Mouse (Mus musculus) left cerebral cortex, adult 2 months (tissue): ENCODE data around the gene Vangl1. TPM values are rescaled to one million over a fixed set of nuclear protein-coding genes. Genes with fewer than 3 reads are reported as not detected.

ENCODE experiments used
- DNase-seq, 2 experiments: peaks; one replicate each; pipeline ENCODE4 v3.0.0; 2021 to 2022; ENCODE audit warnings: low spot score in 2 of 2, mixed read lengths in 1 of 2; ENCODE audit errors: extremely low spot score in 1 of 2
- H3K27ac ChIP-seq: fragments of 200-600 bp; 2 replicates; pipeline ENCODE4 v1.8.1; 2022
- H3K4me3 ChIP-seq: fragments of 200-600 bp; 2 replicates; pipeline ENCODE4 v1.8.1; 2022
- CTCF ChIP-seq: fragments of 200-600 bp; IDR thresholded peaks from 2 replicates; pipeline ENCODE4 v1.8.1; 2022; ENCODE audit warnings: antibody characterized with exemption, mild to moderate bottlenecking, moderate library complexity
- intact Hi-C: fragments of 180-260 bp; cut with DNase I; formaldehyde crosslinking; loops from one replicate; pipeline ENCODE4 v1.15.1; 2025
- total RNA-seq, 2 experiments: library from RNA; stranded (reverse); gene quantifications; 2 replicates each; pipeline ENCODE4 v1.2.3; 2021

Gene Vangl1
- total RNA-seq, 2 experiments from 2014 or later, result 4.4 to 6.7 TPM

DNA sequence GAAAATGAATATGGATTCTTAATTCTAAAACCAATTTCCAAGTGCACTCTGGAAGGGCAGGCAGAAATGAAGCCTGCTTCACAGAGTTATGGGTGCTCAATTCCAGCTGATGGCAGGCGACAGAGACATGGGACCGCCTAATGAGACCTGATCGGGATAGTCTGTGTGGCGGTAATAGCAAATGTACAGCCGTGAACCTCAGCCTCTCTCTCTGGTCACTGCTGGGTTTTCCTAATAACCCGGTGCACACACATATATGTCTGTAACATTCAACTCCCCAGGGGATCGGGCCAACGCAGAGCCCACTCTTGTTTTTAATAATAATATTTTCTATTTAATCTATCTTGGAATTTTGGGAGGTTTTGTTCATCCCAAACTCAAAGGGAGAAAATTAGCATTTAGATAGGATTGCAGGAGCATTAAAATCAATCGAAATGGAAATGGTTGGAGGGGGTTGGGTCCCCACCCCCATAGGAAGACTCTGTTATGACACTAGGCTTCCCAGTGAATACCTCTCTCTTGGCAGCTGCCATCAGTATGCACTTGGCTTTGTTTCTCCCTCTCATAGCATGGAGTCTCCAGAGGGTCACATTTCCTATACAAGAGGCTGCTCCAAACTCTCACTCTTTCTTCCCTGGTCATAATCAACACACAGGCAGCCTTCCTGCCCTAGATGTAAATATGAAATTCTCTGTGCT is 72.7 kb downstream of the Vangl1 start:
- Histone ChIP-seq H3K4me3 (no peak overlapping the region), H3K27ac (no peak overlapping the region)
- intact Hi-C loops, result no loop called here
- no peak for DNase-seq
- TF ChIP-seq CTCF, result no peak

DNA sequence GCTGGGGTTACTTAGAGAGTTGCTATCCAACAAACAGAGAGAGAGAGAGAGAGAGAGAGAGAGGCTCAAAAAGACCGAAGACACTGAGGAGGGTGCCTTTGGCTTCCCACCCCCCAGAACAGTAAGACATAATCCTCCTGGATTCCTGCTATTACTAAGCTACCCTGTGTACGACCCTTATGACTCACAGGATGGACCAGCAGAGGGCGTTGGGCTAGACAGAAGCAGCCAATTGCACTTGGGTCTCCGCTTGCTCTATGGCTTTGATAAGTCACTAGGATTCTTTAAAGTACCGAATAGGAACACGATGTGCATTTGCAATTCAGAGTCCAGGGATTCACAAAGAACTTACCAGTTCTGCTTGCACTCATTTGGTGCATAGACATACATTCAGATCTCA is 74.0 kb downstream of the Vangl1 start:
- no peak for DNase-seq
- no peak; the same call in 1 of the 2 replicates for TF ChIP-seq CTCF
- Histone ChIP-seq H3K27ac (no peak overlapping the region), H3K4me3 (no peak overlapping the region)
- intact Hi-C loops, result no loop called here

DNA sequence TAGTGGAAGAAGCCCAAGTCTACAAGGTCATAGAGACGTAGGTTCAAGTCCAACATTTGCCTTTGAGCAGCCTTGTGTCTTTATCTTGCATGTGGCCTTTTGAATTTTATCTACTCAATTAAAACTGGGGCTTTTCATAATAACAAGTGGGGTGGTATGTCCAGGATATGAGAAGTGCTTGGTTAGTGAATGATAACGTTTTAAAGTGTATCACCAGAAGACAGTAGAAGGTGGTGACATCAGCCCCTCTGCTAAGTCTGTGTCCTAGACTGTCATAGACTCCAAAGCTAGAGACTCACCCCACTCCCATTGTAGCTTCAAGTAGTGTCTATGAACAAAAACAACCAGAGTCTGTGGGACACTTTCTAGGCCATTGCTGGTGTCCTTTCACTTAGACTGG is 76.3 kb downstream of the Vangl1 start:
- H3K4me3 ChIP-seq, result no peak overlapping the region
- H3K27ac ChIP-seq, result no peak overlapping the region
- intact Hi-C loops, result no loop called here
- TF ChIP-seq CTCF, result no peak
- DNase-seq, result no peak

DNA sequence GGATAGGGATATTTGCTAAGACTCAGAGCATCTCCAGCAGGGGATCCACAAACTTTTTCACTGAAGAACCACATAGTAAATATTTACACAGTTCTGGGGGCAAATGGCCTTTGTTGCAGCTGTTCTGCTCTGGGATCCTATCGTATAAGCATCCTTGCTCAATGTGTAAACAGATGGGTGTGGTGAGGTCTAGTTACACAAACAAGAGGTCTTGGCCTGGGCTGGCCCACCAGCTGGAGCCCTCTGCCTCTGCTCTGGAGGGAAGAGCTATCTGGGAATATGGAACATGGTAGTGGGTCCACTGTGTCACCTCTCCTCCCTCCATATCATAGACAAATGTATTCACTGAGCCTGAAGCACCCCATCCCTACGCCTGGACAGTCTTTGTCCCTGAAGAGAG is 77.4 kb downstream of the Vangl1 start:
- DNase-seq, result no peak
- no peak for TF ChIP-seq CTCF
- Histone ChIP-seq H3K27ac (no peak overlapping the region), H3K4me3 (no peak overlapping the region)
- intact Hi-C loops, result no loop called here

DNA sequence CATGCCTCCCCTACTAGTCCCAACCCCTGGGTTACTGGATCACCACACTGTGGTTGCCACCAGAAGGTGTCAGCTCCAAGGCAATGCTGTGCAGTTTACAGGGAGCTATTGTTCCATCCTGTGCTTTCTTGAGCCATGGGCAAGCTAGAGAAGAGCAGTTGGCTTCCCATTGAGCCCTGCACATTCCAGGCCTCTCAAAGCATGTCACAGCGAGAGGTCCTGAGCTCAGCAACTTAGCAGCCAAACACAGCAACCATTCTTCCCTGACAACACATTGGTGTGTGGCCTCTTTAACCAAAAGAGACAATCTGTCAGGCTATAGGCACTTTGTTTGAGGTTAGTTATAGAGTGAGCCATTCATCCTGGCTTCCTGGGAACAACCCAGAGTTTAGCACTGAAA is 78.9 kb downstream of the Vangl1 start:
- intact Hi-C loops, result no loop called here
- Histone ChIP-seq H3K27ac (no peak overlapping the region), H3K4me3 (no peak overlapping the region)
- no peak for DNase-seq
- TF ChIP-seq CTCF, result no peak

DNA sequence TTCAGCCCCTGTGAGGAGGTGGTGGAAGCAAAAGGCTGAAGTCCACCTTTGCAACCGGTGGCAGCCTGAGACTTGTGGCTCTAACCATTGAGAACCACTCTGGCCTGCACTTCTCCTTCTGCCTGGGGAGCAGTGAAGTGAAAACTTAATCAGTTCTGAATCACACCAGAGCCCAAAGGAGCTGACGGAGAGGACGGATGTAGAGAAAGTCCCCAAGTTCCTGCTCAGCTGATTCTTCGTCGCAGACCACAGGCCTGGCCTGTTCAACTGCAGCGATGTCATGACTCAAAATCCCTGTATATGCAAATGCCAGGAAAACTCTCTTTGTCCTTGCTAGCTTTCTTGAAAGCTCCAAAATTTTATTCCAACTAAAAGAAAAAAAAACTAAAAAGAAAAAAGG is 80.8 kb downstream of the Vangl1 start:
- no peak for TF ChIP-seq CTCF
- Histone ChIP-seq H3K4me3 (no peak overlapping the region), H3K27ac (no peak overlapping the region)
- no peak for DNase-seq
- intact Hi-C loops, result no loop called here

DNA sequence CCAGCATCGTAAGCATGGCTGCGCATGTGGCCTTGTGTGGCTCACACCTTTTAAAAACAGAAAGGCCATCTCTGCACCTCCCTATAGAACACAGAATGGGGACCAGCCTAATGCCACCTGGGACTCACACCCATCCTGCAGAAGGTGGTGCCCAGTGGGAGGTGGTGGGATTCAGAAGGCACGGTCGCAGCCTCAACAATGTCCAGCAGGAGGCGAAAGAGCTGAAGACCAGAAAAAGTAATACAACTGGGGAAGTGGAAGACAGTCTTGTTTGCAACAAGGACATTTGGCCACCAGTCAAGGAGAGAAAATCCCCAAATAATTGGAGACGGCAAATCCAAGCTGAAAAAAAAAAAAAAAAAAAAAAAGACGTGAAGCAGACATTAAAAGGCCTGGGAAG is 82.4 kb downstream of the Vangl1 start:
- TF ChIP-seq CTCF, result peak; percentile 29
- no peak for DNase-seq
- no peak overlapping the region for H3K27ac ChIP-seq
- intact Hi-C loops, result no loop called here
- no peak overlapping the region for H3K4me3 ChIP-seq

DNA sequence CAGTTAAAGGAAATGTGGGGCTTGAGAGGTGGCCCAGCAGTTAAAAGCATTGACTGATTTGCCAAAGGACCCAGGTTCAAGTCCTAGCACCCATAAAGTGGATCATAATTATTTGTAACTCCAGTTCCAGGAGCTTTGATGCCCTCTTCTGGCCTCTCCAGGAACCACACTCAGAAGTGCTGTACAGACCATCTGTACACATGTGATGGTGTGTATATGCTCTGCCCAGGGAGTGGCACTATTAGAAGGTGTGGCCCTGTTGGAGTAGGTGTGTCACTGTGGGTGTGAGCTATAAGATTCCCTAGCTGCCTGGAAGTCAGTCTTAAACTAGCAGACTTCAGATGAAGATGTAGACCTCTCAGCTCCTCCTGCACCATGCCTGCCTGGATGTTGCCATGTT is 83.5 kb downstream of the Vangl1 start:
- no peak overlapping the region for H3K27ac ChIP-seq
- TF ChIP-seq CTCF, result no peak; the same call in 1 of the 2 replicates
- intact Hi-C loops, result no loop called here
- no peak for DNase-seq
- H3K4me3 ChIP-seq, result no peak overlapping the region

DNA sequence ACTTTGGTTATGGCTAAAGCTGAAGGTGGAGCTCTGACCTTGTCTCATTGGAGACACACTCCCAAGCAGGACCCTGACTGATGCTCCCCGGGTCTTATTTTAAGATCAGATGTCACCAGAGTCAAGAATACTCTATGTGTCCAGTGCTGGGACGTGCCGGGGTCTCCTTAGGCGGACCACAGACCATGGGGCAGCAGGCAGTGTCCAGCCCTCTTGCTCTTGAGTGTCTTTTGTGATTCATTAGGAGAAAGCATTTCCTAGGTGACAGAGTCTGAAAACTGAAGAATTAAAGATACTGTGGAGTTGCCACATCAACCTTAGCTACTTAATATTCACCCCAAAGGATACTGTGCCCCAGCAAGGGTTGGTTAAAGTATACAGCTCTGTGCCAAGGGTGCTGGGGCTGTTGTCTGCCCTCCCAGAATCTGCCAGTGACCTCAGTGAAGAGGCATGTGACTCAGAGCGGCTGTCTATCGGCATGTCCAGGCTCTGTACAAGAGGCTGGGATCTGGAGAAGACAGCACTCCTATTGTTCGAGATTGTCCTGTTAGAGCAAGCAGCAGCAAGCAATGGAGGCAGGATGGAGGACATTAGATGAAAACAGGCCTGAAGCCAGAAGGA is 92.4 kb downstream of the Vangl1 start:
- DNase-seq, result no peak
- no peak for TF ChIP-seq CTCF
- intact Hi-C loops, result no loop called here
- Histone ChIP-seq H3K27ac (no peak overlapping the region), H3K4me3 (no peak overlapping the region)

DNA sequence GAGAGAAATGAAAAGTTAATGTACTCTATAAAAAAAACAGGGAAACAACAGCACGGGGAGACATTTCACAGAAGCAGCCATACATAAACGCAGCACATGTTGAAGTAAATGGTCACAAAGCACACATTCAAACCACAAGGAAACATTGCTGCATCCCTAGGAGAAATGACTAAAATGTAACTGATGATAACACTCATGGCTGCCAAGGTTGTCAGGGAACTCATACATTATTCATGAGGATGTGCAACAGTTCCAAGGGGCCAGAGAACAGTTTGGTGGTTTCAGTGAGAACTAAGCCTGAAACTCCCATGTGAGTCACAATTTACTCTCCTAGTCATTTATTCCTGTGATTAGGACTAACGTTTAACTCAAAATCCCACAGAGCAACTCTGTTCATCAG is 96.3 kb downstream of the Vangl1 start:
- no peak for DNase-seq
- no peak for TF ChIP-seq CTCF
- Histone ChIP-seq H3K27ac (no peak overlapping the region), H3K4me3 (no peak overlapping the region)
- intact Hi-C loops, result no loop called here

DNA sequence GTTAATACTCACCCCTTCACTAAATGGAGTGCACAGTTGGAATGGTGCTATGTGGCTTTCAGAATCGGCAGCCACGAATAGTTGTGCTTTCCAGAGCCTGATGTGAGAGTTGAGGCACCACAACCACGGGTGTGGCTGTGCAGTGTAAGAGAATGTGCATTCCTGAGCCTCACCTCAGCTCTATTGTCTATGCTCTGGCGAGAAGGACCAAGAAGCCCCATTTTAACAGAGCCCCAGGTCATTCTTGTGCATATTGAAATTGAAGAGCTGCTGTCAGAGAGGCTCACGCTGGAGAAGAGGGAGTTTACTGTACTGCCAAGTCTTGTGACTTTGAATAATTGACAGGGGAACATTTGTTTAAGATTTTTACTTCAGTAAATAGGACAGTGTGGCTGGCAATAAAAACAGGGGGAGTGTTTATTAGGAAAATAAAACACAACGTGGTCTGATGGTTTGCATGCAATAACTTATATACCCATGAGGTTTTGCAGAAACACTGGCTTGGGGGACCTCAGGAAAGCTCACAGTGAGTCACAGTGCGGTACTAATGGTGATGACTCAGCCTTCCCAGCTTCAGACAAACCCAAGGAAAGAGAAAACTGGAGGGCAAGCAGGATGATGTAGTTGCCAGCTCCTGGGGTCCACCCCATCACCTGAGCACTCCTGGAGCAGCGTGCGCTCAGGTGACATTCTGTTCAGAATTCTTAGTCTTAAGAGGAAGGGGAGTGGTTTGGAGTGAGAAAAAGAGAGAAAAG is 100.5 kb downstream of the Vangl1 start:
- no peak for TF ChIP-seq CTCF
- intact Hi-C loops, result no loop called here
- no peak for DNase-seq
- Histone ChIP-seq H3K27ac (no peak overlapping the region), H3K4me3 (no peak overlapping the region)

Other genes starting within 250 kb of the Vangl1 start
- under 1 TPM; 0.26 to 0.52 TPM for gene Nhlh2, start 194.6 kb downstream of the Vangl1 start, total RNA-seq
- gene Casq2, start 118.3 kb downstream of the Vangl1 start, total RNA-seq, result 1 to 10 TPM in 1 of 2 experiments, under 1 TPM in 1; 0.68 to 1.4 TPM